Mouse (Mus musculus) monocyte, adult 5-6 weeks (primary cell): ENCODE data around the gene Ifitm1. TPM values are rescaled to one million over a fixed set of nuclear protein-coding genes. Genes with fewer than 3 reads are reported as not detected.
A peak's percentile ranks its signal among the peaks of the same experiment; 100 is the strongest.

Experiments
- ATAC-seq: fragments of 153-309, 156-312 bp; replicated peaks from 2 replicates; pipeline ENCODE4 v1.8.0; 2017; ENCODE audit warnings: mild to moderate bottlenecking; ENCODE audit not compliant: low TSS enrichment, insufficient number of reproducible peaks, severe bottlenecking, poor library complexity, low FRiP score
- total RNA-seq: library from RNA; stranded (forward); fragments of 200-1000, 200-491, 200-594 nt; gene quantifications from 3 replicates; pipeline ENCODE4 v1.2.3, GENCODE M21; 2017

Gene Ifitm1
- total RNA-seq = 38.2 to 83.6 TPM (median 70.9 TPM) in 3 replicates

GRCm38 (mm10) chr7:140966921-140967320, at the start of gene Ifitm1:
Gene Ifitm1, plus strand, starts transcription at chr7:140967221.
- no peak for ATAC-seq

GRCm38 (mm10) chr7:140919911-140920310, 47.1 kb upstream of the Ifitm1 start:
- ATAC-seq = no peak

GRCm38 (mm10) chr7:140920418-140921029, 46.5 kb upstream of the Ifitm1 start, which contains the start of gene Nlrp6:
Gene Nlrp6, plus strand, starts transcription at chr7:140920902.
- ATAC-seq = no peak

- ATAC-seq = no peak
These were observed 45.6 kb upstream of the Ifitm1 start for GRCm38 (mm10) chr7:140921225-140921975.

- 0 out of 2 replicates have a peak, but pooled peaks have one; percentile 10 for ATAC-seq
These were observed 44.5 kb upstream of the Ifitm1 start for GRCm38 (mm10) chr7:140922398-140923069.

- no peak for ATAC-seq
These were observed 43.8 kb upstream of the Ifitm1 start for GRCm38 (mm10) chr7:140923070-140923775.

- ATAC-seq = no peak
These were observed 39.8 kb upstream of the Ifitm1 start for GRCm38 (mm10) chr7:140927181-140927580.

- no peak for ATAC-seq
These were observed 28.6 kb upstream of the Ifitm1 start for GRCm38 (mm10) chr7:140938436-140938835.

GRCm38 (mm10) chr7:140938896-140939295, 28.1 kb upstream of the Ifitm1 start:
- ATAC-seq = no peak

GRCm38 (mm10) chr7:140939669-140940171, 27.3 kb upstream of the Ifitm1 start:
- no peak for ATAC-seq

GRCm38 (mm10) chr7:140941222-140942051, 25.6 kb upstream of the Ifitm1 start, which contains the start of gene Pgghg:
Gene Pgghg, plus strand, starts transcription at chr7:140941391.
- ATAC-seq = peak; percentile 78

GRCm38 (mm10) chr7:140942341-140942740, 24.7 kb upstream of the Ifitm1 start:
- peak; percentile 3; the same call in 1 of the 2 replicates for ATAC-seq

GRCm38 (mm10) chr7:140942811-140943210, 24.2 kb upstream of the Ifitm1 start:
- ATAC-seq = no peak

- ATAC-seq = no peak
These were observed 23.7 kb upstream of the Ifitm1 start for GRCm38 (mm10) chr7:140943356-140943755.

- ATAC-seq = no peak
These were observed 22.8 kb upstream of the Ifitm1 start for GRCm38 (mm10) chr7:140944236-140944635.

GRCm38 (mm10) chr7:140945247-140945646, 21.8 kb upstream of the Ifitm1 start:
- ATAC-seq = no peak

- ATAC-seq = no peak
These were observed 20.7 kb upstream of the Ifitm1 start for GRCm38 (mm10) chr7:140946311-140946710.

- peak; percentile 47 for ATAC-seq
These were observed 20.0 kb upstream of the Ifitm1 start for GRCm38 (mm10) chr7:140946980-140947379.
